Mouse (Mus musculus): ENCODE measurements at regions not wholly inside any gene's neighbourhood (a gene's known extent, or its start where the extent isn't known, plus 50 kb on each side); places are given as distances from the start of the nearest gene placed in this dataset.

- no peak for TF ChIP-seq FOSL1 (IDR thresholded peaks at IDR 0.05; ENCODE audit: insufficient read depth, low read length, poor library complexity, severe bottlenecking)
- TF ChIP-seq MYOD1 (IDR thresholded peaks at IDR 0.05; ENCODE audit: control insufficient read depth, insufficient read length, low read depth) = no peak
- TF ChIP-seq MAX (IDR thresholded peaks at IDR 0.05) = no peak
- TF ChIP-seq CTCF (IDR thresholded peaks at IDR 0.05; ENCODE audit: control insufficient read depth, insufficient read depth, insufficient read length) = no peak
- TF ChIP-seq USF1 (IDR thresholded peaks at IDR 0.05; ENCODE audit: low read depth) = no peak
- no peak for TF ChIP-seq MYOG (IDR thresholded peaks at IDR 0.05; ENCODE audit: control insufficient read depth, extremely low read depth, insufficient read length)
- TF ChIP-seq CEBPB (IDR thresholded peaks at IDR 0.05; ENCODE audit: low read depth) = no peak
Measured at GRCm38 (mm10) chr14:100444848-100445247, 160.4 kb upstream of the Klf12 start.

DNA sequence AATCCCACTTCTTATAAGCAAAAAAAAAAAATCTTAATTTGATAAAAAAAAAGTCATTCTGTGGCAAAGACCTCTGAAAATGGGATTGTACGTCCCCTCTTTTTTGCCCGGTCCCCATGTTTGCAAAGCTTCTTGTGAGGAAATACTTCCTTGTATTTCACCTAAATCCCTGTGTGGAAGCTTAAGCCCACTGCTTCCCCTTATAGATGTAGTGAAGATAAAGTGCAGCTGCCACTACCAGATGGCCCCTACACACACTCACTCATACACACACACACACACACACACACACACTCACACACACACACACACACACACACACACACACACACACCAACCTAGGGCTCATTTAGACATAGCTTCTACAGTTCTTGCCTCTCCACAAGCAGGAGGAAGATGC lies 159.6 kb upstream of the Klf12 start:
- Histone ChIP-seq H3K79me2 (ENCODE audit: control insufficient read depth, insufficient read depth) (no peaks in the 10 kb centered on the region), H3K27me3 (ENCODE audit: control insufficient read depth, insufficient read depth, insufficient read length) (no peaks in the 10 kb centered on the region), H3K4me3 (ENCODE audit: insufficient read depth, poor library complexity, severe bottlenecking) (no peak overlapping the region), H3ac (ENCODE audit: control insufficient read depth, insufficient read length, low read depth) (no peak overlapping the region), H3K36me3 (ENCODE audit: control insufficient read depth, insufficient read depth) (no peaks in the 10 kb centered on the region), H3K79me3 (ENCODE audit: low read depth) (no peaks in the 10 kb centered on the region)
- TF ChIP-seq MYOG (IDR thresholded peaks at IDR 0.05; ENCODE audit: control insufficient read depth, extremely low read depth, insufficient read length) = no peak
- no peak for TF ChIP-seq MAX (IDR thresholded peaks at IDR 0.05)
- TF ChIP-seq CEBPB (IDR thresholded peaks at IDR 0.05; ENCODE audit: low read depth) = no peak
- TF ChIP-seq MYOD1 (IDR thresholded peaks at IDR 0.05; ENCODE audit: control insufficient read depth, insufficient read length, low read depth) = no peak
- no peak for TF ChIP-seq USF1 (IDR thresholded peaks at IDR 0.05; ENCODE audit: low read depth)
- no peak for TF ChIP-seq CTCF (IDR thresholded peaks at IDR 0.05; ENCODE audit: control insufficient read depth, insufficient read depth, insufficient read length)
- no peak for TF ChIP-seq FOSL1 (IDR thresholded peaks at IDR 0.05; ENCODE audit: insufficient read depth, low read length, poor library complexity, severe bottlenecking)

More at GRCm38 (mm10) chr14:100444848-100445247, 160.4 kb upstream of the Klf12 start:
- Histone ChIP-seq H3K79me3 (ENCODE audit: low read depth) (no peaks in the 10 kb centered on the region), H3K36me3 (ENCODE audit: control insufficient read depth, insufficient read depth) (no peaks in the 10 kb centered on the region), H3K79me2 (ENCODE audit: control insufficient read depth, insufficient read depth) (no peaks in the 10 kb centered on the region), H3ac (ENCODE audit: control insufficient read depth, insufficient read length, low read depth) (no peak overlapping the region), H3K4me3 (ENCODE audit: insufficient read depth, poor library complexity, severe bottlenecking) (no peak overlapping the region), H3K27me3 (ENCODE audit: control insufficient read depth, insufficient read depth, insufficient read length) (no peaks in the 10 kb centered on the region)

- no peaks in the 10 kb centered on the region for H3K36me3 ChIP-seq (ENCODE audit: control insufficient read depth, insufficient read depth)
Measured at GRCm38 (mm10) chr14:100437552-100437951, 153.1 kb upstream of the Klf12 start.

GRCm38 (mm10) chr14:100429662-100430061 lies 145.2 kb upstream of the Klf12 start:
- Histone ChIP-seq H3ac (ENCODE audit: control insufficient read depth, insufficient read length, low read depth) (no peak overlapping the region), H3K4me3 (ENCODE audit: insufficient read depth, poor library complexity, severe bottlenecking) (no peak overlapping the region), H3K79me2 (ENCODE audit: control insufficient read depth, insufficient read depth) (no peaks in the 10 kb centered on the region), H3K36me3 (ENCODE audit: control insufficient read depth, insufficient read depth) (no peaks in the 10 kb centered on the region), H3K27me3 (ENCODE audit: control insufficient read depth, insufficient read depth, insufficient read length) (no peaks in the 10 kb centered on the region), H3K79me3 (ENCODE audit: low read depth) (no peaks in the 10 kb centered on the region)
- no peak for TF ChIP-seq FOSL1 (IDR thresholded peaks at IDR 0.05; ENCODE audit: insufficient read depth, low read length, poor library complexity, severe bottlenecking)

More at GRCm38 (mm10) chr14:100437552-100437951, 153.1 kb upstream of the Klf12 start:
- H3K79me3 ChIP-seq (ENCODE audit: low read depth) = no peaks in the 10 kb centered on the region
- H3ac ChIP-seq (ENCODE audit: control insufficient read depth, insufficient read length, low read depth) = no peak overlapping the region
- no peaks in the 10 kb centered on the region for H3K79me2 ChIP-seq (ENCODE audit: control insufficient read depth, insufficient read depth)
- TF ChIP-seq USF1 (IDR thresholded peaks at IDR 0.05; ENCODE audit: low read depth) = no peak
- TF ChIP-seq FOSL1 (IDR thresholded peaks at IDR 0.05; ENCODE audit: insufficient read depth, low read length, poor library complexity, severe bottlenecking) = no peak
- no peak for TF ChIP-seq CTCF (IDR thresholded peaks at IDR 0.05; ENCODE audit: control insufficient read depth, insufficient read depth, insufficient read length)
- TF ChIP-seq CEBPB (IDR thresholded peaks at IDR 0.05; ENCODE audit: low read depth) = no peak
- TF ChIP-seq MAX (IDR thresholded peaks at IDR 0.05) = no peak
- TF ChIP-seq MYOD1 (IDR thresholded peaks at IDR 0.05; ENCODE audit: control insufficient read depth, insufficient read length, low read depth) = no peak
- TF ChIP-seq MYOG (IDR thresholded peaks at IDR 0.05; ENCODE audit: control insufficient read depth, extremely low read depth, insufficient read length) = no peak
- no peak overlapping the region for H3K4me3 ChIP-seq (ENCODE audit: insufficient read depth, poor library complexity, severe bottlenecking)
- H3K27me3 ChIP-seq (ENCODE audit: control insufficient read depth, insufficient read depth, insufficient read length) = no peaks in the 10 kb centered on the region

DNA sequence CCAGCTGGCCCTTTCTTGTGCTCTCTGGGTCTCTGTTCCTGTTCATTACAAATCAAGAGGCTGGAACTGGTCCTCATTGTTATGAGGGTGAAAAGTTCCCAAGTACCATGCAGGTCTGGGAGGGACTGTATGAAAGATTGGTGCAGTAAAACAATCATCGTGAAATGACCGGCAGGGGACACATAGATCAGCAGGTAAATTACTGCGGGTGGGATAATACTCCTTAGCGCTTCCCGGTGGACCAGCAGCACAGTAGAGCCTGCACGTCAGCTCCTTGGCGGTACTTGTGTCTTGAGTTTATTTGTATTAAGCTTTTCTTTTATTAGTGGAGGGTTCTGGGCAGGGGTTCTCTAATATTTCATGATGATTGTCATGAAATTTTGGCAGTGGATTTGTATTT lies 141.9 kb upstream of the Klf12 start:
- H3K27me3 ChIP-seq (ENCODE audit: control insufficient read depth, insufficient read depth, insufficient read length) = no peaks in the 10 kb centered on the region
- no peak for TF ChIP-seq MYOD1 (IDR thresholded peaks at IDR 0.05; ENCODE audit: control insufficient read depth, insufficient read length, low read depth)
- no peak for TF ChIP-seq CTCF (IDR thresholded peaks at IDR 0.05; ENCODE audit: control insufficient read depth, insufficient read depth, insufficient read length)
- no peak for TF ChIP-seq USF1 (IDR thresholded peaks at IDR 0.05; ENCODE audit: low read depth)
- no peak for TF ChIP-seq MAX (IDR thresholded peaks at IDR 0.05)
- TF ChIP-seq CEBPB (IDR thresholded peaks at IDR 0.05; ENCODE audit: low read depth) = no peak
- TF ChIP-seq MYOG (IDR thresholded peaks at IDR 0.05; ENCODE audit: control insufficient read depth, extremely low read depth, insufficient read length) = no peak
- no peak for TF ChIP-seq FOSL1 (IDR thresholded peaks at IDR 0.05; ENCODE audit: insufficient read depth, low read length, poor library complexity, severe bottlenecking)
- no peaks in the 10 kb centered on the region for H3K79me3 ChIP-seq (ENCODE audit: low read depth)
- H3ac ChIP-seq (ENCODE audit: control insufficient read depth, insufficient read length, low read depth) = no peak overlapping the region
- no peaks in the 10 kb centered on the region for H3K79me2 ChIP-seq (ENCODE audit: control insufficient read depth, insufficient read depth)
- no peak overlapping the region for H3K4me3 ChIP-seq (ENCODE audit: insufficient read depth, poor library complexity, severe bottlenecking)
- H3K36me3 ChIP-seq (ENCODE audit: control insufficient read depth, insufficient read depth) = no peaks in the 10 kb centered on the region

DNA sequence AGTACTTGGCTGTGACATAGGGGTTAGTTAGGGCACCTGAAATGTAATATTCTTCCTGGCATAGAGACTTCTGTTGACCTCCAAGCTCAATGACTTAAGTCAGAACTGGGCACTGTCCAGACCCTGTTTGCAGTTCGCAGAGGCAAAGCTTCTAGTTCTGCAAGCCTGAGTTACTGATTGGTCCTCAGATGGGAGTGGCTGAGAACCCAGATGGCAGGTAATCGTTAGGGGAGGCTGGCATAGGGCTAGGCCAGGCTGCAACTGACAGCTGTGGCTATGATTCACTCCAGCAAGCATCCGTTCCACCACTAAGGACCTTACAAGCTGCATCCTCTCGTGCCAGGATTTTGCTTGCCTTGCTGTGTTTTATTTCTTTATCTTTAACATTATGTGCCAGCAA lies 139.3 kb upstream of the Klf12 start:
- Histone ChIP-seq H3K36me3 (ENCODE audit: control insufficient read depth, insufficient read depth) (no peaks in the 10 kb centered on the region), H3K4me3 (ENCODE audit: insufficient read depth, poor library complexity, severe bottlenecking) (no peak overlapping the region), H3K79me2 (ENCODE audit: control insufficient read depth, insufficient read depth) (no peaks in the 10 kb centered on the region), H3K79me3 (ENCODE audit: low read depth) (no peaks in the 10 kb centered on the region), H3ac (ENCODE audit: control insufficient read depth, insufficient read length, low read depth) (no peak overlapping the region), H3K27me3 (ENCODE audit: control insufficient read depth, insufficient read depth, insufficient read length) (no peaks in the 10 kb centered on the region)
- peak; percentile 69 for TF ChIP-seq MYOD1 (IDR thresholded peaks at IDR 0.05; ENCODE audit: control insufficient read depth, insufficient read length, low read depth)
- TF ChIP-seq USF1 (IDR thresholded peaks at IDR 0.05; ENCODE audit: low read depth) = no peak
- TF ChIP-seq CEBPB (IDR thresholded peaks at IDR 0.05; ENCODE audit: low read depth) = no peak
- no peak for TF ChIP-seq MYOG (IDR thresholded peaks at IDR 0.05; ENCODE audit: control insufficient read depth, extremely low read depth, insufficient read length)
- TF ChIP-seq MAX (IDR thresholded peaks at IDR 0.05) = no peak

All from C2C12 (cell line).